Mouse (Mus musculus): ENCODE data around the gene Atl1. TPM values are rescaled to one million over a fixed set of nuclear protein-coding genes. Genes with fewer than 3 reads are reported as not detected.

Gene Atl1
- polyA plus RNA-seq (2017; shearing (Covaris generic)), result 0.41 TPM

GRCm38 (mm10) chr12:69892371-69893251 is at the start of gene Atl1, which contains the start of gene Map4k5:
Gene Atl1 (plus strand): TSS chr12:69892614.
Gene Map4k5 (minus strand): TSS chr12:69893200.

DNA sequence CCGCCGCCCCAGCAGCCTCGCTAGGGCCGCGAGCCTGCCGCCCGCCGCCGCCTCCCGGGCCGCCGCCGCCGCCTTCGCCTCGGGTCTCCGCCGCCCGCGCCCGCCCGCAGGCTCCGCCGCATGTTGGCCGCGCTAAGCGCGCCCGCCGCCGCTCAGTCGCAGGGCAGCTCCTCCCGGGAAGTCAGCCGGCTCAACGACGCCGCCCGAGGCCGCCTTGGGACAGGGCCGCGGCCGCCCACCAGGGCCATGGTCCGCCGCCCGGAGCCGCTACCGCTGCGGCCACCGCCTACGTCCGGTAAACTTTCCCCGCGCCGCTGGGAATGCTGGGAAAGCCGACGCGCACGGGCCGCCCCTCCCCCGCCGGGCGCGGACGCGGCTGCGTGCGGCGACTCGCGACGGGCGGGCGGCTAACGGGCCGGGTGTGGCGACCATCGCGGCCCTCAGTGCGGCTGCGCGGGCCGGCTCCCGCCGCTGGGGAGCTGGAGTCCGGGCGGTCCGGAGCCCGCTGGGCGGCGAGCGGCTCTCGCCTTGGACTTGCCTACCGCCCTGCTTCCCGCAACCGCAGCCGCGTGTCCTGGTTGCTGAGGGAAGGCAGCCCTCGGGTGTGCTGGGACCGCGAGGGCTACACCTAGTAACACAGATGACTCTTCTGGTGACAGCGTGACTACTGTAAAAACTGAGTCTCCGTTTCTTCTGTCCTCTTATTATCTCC is 94.5 kb downstream of the Atl1 start, which contains the start of gene Sav1:
TSS of gene Sav1 (minus strand) at position 217 of the 712 bp plus-strand sequence.

Other genes starting within 250 kb of the Atl1 start
- 41.3 TPM for gene Sos2, start 210.8 kb upstream of the Atl1 start, polyA plus RNA-seq (2017; shearing (Covaris generic))
- 2.5 TPM for gene L2hgdh, start 167.7 kb upstream of the Atl1 start, polyA plus RNA-seq (2017; shearing (Covaris generic))
- 24.2 TPM for gene Atp5s, start 167.7 kb upstream of the Atl1 start, polyA plus RNA-seq (2017; shearing (Covaris generic))
- gene Cdkl1, start 101.3 kb upstream of the Atl1 start, polyA plus RNA-seq (2017; shearing (Covaris generic)), result not detected
- gene Map4k5, start 586 bp downstream of the Atl1 start, polyA plus RNA-seq (2017; shearing (Covaris generic)), result 7.3 TPM
- gene Sav1, start 94.4 kb downstream of the Atl1 start, polyA plus RNA-seq (2017; shearing (Covaris generic)), result 7.7 TPM
- gene Nin, start 221.1 kb downstream of the Atl1 start, polyA plus RNA-seq (2017; shearing (Covaris generic)), result 39.5 TPM

Data from effector memory CD4-positive, alpha-beta T cell, adult 7 months (primary cell).